Mouse (Mus musculus): ENCODE measurements at regions not wholly inside any gene's neighbourhood (a gene's known extent, or its start where the extent isn't known, plus 50 kb on each side); places are given as distances from the start of the nearest gene placed in this dataset.
"Not testable (repeated sequence)": the region's sequence is repeated elsewhere in the genome, so short reads cannot be mapped to it uniquely, and the experiment has no call there.

GRCm38 (mm10) chr16:84627052-84627451 lies 108.5 kb downstream of the Mrpl39 start:
- CTCF ChIA-PET = no interaction called here

DNA sequence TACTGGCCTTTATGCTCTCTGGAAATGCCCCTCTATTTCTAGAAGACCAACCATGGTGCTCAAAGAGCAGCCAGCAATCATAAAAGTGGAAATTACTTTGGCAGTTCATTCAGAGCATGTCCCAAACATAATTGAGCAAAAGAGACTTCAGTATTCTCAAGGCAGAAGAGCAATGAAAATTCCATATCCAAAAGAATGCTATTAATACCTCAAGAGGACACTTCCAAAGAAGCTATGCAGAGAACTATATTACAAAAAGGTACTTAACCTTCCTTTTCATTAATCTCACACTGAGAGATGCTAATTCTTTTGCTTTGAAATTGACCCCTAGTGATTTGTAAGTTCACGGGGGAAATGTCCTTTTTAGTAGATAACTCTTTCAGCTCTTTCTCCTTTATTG lies 105.7 kb downstream of the Mrpl39 start:
- CTCF ChIA-PET = no interaction called here

GRCm38 (mm10) chr16:84644446-84644845 lies 91.1 kb downstream of the Mrpl39 start:
- CTCF ChIA-PET = not testable (repeated sequence)

DNA sequence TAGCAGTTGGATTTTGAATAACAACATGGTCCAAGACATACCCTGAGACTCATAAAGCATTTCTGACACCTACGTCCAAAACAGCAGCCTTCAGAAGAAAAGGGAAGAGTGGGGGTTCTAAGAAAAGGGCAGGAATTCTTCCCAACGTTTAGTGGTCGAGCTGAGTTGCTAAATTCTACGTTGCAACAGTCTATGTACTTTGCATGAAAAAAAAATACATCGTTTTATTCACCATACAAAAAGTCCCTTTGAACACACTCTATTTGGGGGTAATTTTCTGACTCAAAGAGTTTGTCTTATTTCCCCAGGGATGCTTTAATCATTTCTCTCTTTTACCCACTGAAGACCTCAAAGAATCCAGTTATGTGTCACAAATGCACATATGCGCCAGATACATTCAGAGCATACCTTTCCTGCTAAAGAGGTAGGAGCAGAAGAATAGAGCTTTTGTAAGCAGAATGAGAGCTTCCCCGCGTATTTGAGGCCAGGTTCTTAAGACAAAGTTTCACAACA lies 89.3 kb downstream of the Mrpl39 start:
- CTCF ChIA-PET = no interaction called here

DNA sequence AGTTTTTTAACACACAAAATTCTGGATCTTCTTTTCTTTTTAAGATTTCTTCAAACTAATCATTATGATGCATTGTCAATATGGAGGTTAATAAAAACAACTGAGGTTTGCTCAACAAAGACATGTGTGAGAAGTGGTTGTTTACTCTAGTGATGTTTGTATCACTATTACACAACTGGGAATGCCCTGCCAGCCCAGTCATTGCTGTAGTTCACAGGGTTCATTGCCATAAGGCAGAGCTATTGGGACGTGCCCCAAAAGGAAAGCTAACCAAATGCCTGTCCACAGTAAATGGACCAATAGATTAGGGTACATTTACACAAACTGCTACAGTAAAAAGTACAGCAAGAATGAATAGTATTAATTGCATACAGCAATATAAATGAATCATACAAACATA lies 84.9 kb downstream of the Mrpl39 start:
- CTCF ChIA-PET = no interaction called here

DNA sequence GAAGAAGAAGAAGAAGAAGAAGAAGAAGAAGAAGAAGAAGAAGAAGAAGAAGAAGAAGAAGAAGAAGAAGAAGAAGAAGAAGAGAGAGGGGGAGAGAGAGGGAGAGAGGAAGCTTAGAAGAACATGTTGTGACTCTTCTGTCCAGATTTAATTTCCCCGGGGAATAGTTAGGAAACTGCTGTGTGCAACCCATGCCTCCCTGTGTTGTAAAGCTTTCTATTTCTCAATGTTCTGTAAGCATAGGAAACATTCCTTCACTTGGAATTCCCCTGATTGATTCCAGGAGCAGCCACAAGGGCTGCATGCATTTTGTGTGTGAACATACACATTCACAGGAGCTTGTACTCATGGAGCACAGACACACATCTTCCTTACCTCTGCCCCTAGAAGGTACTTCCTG lies 81.7 kb downstream of the Mrpl39 start:
- CTCF ChIA-PET = no interaction called here

GRCm38 (mm10) chr16:84661879-84662278 lies 73.7 kb downstream of the Mrpl39 start:
- CTCF ChIA-PET = interaction anchor here (0.6 kb wide), 1 partner anchor 63 kb away, joined by 3 read pairs; no protein-coding TSS in a partner anchor

GRCm38 (mm10) chr16:84663581-84663980 lies 72.0 kb downstream of the Mrpl39 start:
- CTCF ChIA-PET = no interaction called here
